Mouse (Mus musculus): ENCODE measurements around the gene Slc25a34.

Slc25a34 gene

DNA sequence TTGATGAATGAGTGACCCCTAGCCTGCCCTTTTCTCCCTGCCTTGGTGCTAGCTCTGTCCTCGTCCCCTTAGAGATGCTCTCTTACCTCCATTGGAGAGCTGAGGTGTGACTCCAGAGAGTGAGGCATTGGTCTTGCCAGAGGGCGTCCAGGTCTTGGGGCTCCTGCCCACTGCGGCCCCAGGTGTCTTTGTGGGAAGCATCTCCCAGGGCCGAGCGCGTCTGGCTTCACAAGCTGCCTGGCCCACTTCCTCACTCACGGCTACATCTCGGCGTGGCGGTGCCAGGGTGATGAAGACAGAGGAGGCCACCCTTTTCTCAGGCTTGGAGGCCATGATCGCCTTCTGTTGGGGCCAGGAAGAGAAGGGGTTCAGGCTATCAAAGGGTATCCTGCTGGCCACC lies 28.5 kb downstream of the Slc25a34 start:
- in situ Hi-C loops (cut with MboI; ENCODE audit: low sequenced_read_pairs), result no loop called here

DNA sequence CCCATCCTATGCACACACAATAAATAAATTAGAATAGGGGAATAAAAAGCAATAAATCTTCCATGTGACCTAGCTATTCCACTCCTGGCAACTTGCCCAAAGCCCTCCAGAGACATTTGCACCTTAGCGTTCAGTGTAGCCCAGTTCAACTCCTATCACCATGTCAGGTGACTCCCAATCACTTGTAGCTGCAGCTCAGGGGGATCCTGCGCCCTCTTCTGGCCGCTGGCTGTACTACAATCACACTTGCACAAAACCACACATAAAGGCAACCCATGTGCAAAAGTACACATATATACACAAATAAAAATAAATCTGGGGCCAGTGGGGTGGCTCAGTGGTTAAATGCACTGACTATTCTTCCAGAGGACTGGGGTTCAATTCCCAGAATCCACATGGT lies 32.1 kb downstream of the Slc25a34 start:
- in situ Hi-C loops (cut with MboI; ENCODE audit: low sequenced_read_pairs), result no loop called here

DNA sequence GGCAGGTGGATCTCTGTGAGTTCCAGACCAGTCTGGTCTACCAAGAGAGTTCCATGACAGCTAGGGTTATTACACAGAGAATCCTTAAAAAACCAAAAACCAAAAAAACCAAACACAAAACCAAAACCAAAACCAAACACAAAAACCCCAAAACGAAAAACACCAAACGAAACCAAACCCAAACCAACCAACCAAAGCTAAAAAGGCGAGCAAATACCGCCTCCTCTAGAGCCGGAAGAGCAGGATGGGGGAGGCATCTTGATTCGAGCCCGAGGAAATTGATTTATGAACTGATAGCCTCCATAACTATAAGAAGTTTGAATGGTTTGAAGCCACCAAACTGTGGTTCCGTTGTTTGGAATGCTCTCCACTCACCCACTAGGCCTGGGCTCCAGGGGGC lies 39.7 kb downstream of the Slc25a34 start:
- in situ Hi-C loops (cut with MboI; ENCODE audit: low sequenced_read_pairs), result loop anchor here (10.0 kb wide), 1 partner anchor 179 kb away; no protein-coding TSS in a partner anchor

DNA sequence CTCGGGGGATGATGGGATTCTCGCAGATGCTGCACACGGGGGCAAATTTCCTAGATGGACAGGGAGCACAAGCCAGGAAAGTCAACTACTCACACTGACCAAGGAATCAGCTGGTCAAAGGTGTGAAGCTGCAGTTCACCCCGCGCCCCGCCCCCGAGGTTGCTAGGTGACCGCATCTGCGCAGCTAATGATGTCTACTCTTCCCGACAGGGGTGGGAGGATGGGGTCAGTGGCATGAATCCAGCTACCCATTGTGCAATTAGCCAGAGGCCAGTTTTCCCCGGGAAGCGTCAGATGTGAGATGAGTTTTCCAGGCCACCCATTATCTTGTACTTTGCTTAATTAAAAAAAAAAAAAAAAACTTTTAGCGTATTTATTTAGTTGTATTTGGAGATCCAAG lies 42.6 kb downstream of the Slc25a34 start:
- in situ Hi-C loops (cut with MboI; ENCODE audit: low sequenced_read_pairs), result loop anchor here (10.0 kb wide), 1 partner anchor 176 kb away; no protein-coding TSS in a partner anchor

DNA sequence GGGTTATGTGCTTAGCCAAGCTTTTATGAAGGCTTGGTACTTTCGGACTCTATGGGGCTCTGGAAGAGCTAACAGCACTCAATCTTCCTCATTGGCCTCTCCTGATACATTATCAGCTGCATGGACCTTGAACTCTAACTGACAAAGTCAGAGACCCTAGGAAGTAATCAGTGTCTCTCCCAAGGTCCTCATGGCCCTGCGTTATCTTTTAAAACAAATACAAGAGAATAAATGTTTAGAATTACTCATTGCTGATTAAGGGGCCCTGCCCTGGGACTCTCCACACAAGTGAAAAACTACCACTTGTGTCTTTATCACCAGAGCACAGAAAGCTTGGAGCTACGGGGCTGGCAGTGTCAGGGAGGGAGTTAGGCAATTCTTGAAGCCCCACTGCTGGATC lies 44.8 kb downstream of the Slc25a34 start:
- in situ Hi-C loops (cut with MboI; ENCODE audit: low sequenced_read_pairs), result no loop called here

DNA sequence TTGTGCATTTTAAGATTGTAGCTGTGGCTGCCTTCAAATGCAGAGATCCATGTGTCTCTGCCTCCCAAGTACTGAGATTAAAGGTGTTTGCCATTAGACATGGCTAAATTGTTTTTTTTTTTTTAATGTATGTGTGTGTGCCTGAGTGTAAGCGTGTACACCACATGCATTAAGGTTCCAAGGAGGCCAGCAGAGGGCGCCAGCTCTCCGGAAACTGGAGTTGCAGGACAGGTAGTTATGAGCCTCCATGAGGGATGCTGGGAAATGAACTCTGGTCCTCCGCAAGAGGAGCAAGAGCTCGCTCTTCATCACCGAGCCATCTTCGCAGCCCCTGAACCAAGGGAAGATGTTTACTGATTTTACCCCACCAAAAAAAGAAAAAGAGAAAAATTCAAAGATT lies 46.7 kb downstream of the Slc25a34 start:
- in situ Hi-C loops (cut with MboI; ENCODE audit: low sequenced_read_pairs), result no loop called here

DNA sequence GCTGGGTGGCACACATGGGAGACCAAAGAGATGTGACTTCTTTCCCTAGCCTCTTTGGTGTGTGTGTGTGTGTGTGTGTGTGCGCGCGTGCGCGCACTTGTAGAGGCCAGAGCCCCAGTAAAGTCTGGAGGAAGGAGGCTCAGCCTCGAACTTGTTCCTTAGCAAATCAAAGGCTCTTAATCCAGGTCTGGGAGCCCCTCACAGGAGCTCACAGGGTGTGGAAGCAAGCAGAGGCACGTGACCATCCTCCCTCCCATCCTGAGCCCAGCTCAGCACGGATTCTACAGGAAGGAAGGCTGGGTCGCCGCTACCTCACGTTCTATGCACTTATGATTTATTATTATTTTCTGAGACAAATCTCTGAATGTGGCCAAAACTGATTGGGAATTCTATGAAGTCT lies 47.2 kb downstream of the Slc25a34 start:
- in situ Hi-C loops (cut with MboI; ENCODE audit: low sequenced_read_pairs), result no loop called here

DNA sequence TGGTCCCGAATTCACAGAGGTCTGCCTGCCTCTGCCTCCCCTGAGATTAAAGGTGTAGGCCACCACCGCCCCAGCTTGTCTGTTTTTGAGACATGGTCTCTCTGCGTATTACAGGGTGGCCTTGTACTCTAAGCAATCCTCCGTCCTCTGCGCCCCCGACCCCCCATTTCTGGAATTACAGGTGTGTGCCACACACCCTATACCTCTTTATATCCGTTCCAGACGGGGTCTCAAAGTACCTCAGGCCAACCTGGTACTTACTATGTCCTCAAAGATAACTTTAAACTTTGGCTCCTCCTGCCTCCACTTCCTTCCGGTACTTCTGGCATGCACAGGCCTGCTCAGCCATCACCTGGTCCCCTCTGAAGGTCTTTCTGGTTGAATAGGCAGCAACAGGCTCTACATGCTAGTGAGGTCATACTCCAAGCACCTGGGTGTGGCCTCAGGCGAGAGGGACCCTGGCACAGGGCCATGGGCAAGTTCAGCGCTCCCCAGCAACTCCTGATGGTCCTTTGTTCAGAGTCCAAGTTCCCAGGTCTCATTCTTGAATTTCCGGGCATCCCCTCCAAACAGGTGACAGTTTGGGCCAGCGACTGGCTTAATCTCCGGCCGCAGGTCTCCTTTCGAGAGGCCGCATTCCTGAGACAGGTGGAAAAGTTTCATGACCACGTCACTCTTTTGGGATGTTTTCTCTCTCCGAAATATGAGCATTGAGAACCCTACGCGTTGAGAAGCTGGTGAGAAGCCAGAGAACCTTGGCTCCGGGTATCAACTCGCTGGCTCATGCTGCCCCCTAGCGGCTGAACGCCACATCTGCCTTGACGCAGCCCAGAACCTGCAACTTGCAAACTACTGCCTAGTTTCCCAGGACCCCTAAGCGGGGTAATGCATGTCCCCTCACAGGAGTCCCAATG lies 48.6 kb downstream of the Slc25a34 start:
- in situ Hi-C loops (cut with MboI; ENCODE audit: low sequenced_read_pairs), result no loop called here

DNA sequence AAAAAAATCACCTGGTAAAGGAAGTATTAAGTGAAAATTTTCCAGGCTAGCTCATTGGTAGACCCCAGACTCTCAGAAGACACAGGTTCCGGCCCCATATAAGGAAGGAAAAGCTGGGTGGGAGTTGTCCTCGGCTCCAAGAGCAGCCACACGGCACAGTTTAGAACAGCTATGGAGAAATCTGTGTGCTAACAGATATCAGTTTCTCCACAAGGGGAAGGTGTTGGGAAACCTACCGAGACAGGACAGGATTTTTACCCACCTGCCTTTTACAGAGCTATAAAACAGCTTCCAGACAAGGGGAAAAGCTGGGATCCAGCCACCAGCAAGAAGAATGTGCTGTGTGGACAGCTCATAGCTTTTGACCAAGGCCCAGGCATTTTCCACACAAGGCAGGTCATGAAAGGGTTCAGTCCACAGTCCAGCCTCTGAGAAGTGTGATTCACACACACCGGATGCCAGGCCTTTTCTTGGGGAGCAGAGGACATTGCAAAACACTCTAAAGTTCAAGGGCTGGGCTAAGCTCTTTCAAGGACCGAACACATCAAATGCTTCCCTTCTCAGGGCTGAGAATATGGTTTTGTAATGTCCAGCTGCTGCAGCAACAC lies 50.2 kb downstream of the Slc25a34 start:
- in situ Hi-C loops (cut with MboI; ENCODE audit: low sequenced_read_pairs), result no loop called here

DNA sequence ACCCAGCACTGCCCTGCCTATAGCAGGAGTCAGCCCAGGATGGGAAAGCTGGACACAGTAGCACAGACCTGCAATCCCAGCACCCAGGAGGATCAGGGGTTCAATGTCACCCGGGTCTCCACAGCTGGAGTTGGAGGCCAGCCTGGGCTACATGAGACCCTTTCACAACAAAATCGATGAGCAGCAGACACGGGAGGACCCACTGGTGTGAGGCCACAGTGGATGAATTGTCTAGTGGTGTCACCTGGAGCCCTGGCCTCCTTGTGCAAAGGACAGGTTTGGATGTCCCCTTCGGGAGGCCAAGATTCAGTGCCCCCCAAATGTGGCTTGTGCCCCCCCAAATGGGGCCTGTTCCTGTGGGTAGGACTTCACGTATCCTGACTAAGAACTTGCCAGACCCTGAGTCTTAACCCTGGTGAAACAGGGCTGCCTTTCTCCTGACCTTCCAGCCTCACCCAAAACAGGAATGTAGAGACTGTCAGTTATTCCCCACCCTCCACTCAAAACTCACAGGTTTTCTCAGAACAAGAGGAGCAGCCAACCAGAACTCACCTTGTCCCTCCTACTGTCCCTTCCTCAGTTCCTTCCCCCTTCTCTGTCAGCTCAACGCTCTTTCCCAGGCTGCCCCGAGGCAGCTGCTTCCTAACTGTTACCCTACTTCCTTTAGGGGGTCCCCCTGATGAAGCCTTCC lies 50.8 kb downstream of the Slc25a34 start:
- in situ Hi-C loops (cut with MboI; ENCODE audit: low sequenced_read_pairs), result no loop called here

DNA sequence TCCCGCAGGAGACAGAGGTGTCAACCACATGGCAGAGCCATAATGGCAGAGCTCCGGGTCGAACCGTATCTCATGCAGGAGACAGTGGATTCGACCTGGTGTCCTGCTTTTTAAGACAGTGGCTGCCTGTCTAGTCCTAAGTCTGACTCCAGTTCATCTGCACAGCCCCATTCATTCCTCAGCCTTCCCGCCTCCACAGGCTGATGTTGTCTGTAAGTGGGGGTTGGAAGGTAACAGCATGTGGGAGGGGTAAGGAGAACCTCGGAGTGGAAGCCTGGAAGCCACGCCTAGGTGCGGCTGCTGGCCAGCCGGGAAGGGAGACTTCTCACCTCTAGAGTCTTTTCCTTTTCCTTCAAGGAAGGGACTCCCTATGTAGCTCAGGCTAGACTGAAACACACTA lies 51.7 kb downstream of the Slc25a34 start:
- in situ Hi-C loops (cut with MboI; ENCODE audit: low sequenced_read_pairs), result no loop called here

DNA sequence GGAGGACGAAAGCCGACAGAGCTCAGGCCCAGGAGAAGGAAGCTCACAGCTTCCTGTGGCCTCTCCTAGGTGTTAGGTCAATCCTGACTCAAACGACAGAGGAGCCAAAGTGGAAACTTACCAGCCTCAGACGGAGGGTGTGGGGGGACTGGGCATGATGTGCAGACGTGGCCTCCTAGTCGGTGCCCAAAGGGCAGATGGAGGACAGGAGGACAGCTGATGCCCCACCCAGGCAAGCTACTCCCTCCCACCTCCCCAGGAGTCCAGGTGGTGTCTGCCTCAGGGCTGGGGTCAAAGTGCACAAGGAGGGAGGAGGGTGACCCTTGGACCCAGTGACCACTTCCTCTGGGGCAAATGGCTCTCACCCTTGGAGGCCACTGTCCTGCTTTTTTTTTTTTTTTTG lies 52.3 kb downstream of the Slc25a34 start:
- in situ Hi-C loops (cut with MboI; ENCODE audit: low sequenced_read_pairs), result no loop called here

DNA sequence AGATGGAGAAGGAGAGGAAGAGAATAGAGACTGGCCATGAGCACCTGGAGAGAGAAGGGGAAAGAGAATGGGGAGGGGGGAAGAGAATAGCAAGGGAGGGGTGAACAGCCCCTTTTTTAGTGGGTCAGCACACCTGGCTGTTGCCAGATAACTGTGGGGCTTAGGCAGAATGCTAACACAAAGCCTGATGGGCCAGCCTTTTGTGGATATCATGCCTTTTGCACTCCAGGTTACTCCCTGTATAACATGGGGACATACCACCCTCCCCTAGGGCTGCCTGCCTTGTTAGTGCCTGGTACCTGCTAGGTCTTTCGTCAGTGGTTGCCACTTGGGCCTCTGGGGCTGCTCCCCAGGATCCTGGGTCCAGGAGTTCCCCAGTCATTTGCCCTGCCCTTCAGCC lies 52.8 kb downstream of the Slc25a34 start:
- in situ Hi-C loops (cut with MboI; ENCODE audit: low sequenced_read_pairs), result no loop called here

DNA sequence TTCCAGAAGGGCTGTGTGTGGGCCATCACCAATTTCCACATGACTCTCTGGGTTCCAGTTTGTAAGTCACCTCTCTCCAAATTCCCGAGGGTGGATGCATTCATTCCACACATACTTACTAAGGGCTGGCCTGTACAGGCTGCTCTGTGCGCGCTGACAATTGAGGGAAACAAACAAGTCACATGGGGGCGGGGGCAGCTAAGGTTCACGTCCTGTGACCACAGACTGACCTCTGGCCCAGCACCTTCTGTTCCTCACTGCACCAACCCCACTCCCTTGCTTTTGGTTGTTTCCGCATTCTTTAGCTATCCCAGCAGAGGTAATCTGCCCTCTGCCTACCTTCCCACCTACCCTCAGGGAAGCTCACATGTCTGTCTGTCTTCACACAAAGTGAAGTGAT lies 53.6 kb downstream of the Slc25a34 start:
- in situ Hi-C loops (cut with MboI; ENCODE audit: low sequenced_read_pairs), result no loop called here

DNA sequence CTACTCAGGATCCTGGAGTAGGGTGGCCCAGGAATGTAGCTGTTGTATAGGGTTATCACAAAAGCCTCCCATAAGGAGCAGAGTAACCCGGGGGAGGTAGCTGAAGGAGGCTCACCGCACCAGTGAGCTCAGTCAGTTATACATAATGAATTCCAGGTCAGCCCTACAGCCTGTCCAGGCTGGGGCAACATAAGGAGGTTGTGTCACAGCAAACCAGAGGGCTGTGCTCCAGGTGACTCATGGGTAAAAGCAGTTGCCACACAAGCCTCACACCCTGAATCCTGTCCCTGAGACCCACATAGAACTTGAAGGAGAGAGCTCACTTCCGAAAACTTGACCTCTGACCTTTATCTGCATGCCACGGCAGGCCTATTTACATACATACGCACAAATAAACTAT lies 54.7 kb downstream of the Slc25a34 start:
- in situ Hi-C loops (cut with MboI; ENCODE audit: low sequenced_read_pairs), result no loop called here
